Mouse (Mus musculus) gonadal fat pad, adult 2 months (tissue): Measurements from ENCODE around the gene Spryd3. TPM values are rescaled to one million over a fixed set of nuclear protein-coding genes. Genes with fewer than 3 reads are reported as not detected.

Experiments
- DNase-seq: peaks from one replicate; pipeline ENCODE4 v3.0.0-alpha.2; 2012; ENCODE audit warnings: low read depth
- polyA plus RNA-seq: library from polyadenylated mRNA; depleted of rRNA; stranded (reverse); fragments of >200 nt; gene quantifications from 2 replicates; pipeline ENCODE4 v1.2.3, GENCODE M21; 2012; rRNA removed

Spryd3 gene
- polyA plus RNA-seq, 1 experiment = 60.3 TPM

GRCm38 (mm10) chr15:102070476-102071467, 65.3 kb downstream of the Spryd3 start:
- DNase-seq = no peak

Other genes starting within 250 kb of the Spryd3 start
- not detected in 2 replicates for gene Krt76, start 243.3 kb downstream of the Spryd3 start, polyA plus RNA-seq
- 0.41 and 2.0 TPM in 2 replicates for gene Krt4, start 211.5 kb downstream of the Spryd3 start, polyA plus RNA-seq
- 3.8 and 9.8 TPM in 2 replicates for gene Krt79, start 195.9 kb downstream of the Spryd3 start, polyA plus RNA-seq
- gene Krt78, start 181.9 kb downstream of the Spryd3 start, polyA plus RNA-seq = 0.35 and 0.38 TPM in 2 replicates
- gene Krt8, start 131.8 kb downstream of the Spryd3 start, polyA plus RNA-seq = 186 and 255 TPM in 2 replicates
- 184 and 254 TPM in 2 replicates for gene Krt18, start 108.1 kb downstream of the Spryd3 start, polyA plus RNA-seq
- gene Eif4b, start 62.5 kb downstream of the Spryd3 start, polyA plus RNA-seq = 72.3 and 133 TPM in 2 replicates
- 92.6 and 151 TPM in 2 replicates for gene Tns2, start 35.8 kb downstream of the Spryd3 start, polyA plus RNA-seq
- 136 and 152 TPM in 2 replicates for gene Igfbp6, start 8.1 kb upstream of the Spryd3 start, polyA plus RNA-seq
- gene Soat2, start 14.3 kb upstream of the Spryd3 start, polyA plus RNA-seq = 0.69 and 1.1 TPM in 2 replicates
- 42.2 and 42.7 TPM in 2 replicates for gene Zfp740, start 67.0 kb upstream of the Spryd3 start, polyA plus RNA-seq
- gene Csad, start 68.5 kb upstream of the Spryd3 start, polyA plus RNA-seq = 237 and 241 TPM in 2 replicates
- 4.6 and 5.6 TPM in 2 replicates for gene Itgb7, start 95.7 kb upstream of the Spryd3 start, polyA plus RNA-seq
- 35.1 and 37.8 TPM in 2 replicates for gene Rarg, start 121.3 kb upstream of the Spryd3 start, polyA plus RNA-seq
- gene Gm9918, start 134.3 kb upstream of the Spryd3 start, polyA plus RNA-seq = 0.25 and 0.27 TPM in 2 replicates
- 66.9 and 89.6 TPM in 2 replicates for gene Mfsd5, start 143.2 kb upstream of the Spryd3 start, polyA plus RNA-seq
- 2.9 and 7.1 TPM in 2 replicates for gene Espl1, start 160.0 kb upstream of the Spryd3 start, polyA plus RNA-seq
- gene Pfdn5, start 189.9 kb upstream of the Spryd3 start, polyA plus RNA-seq = 179 and 237 TPM in 2 replicates
- 52.7 and 56.4 TPM in 2 replicates for gene Myg1, start 195.5 kb upstream of the Spryd3 start, polyA plus RNA-seq
- gene Aaas, start 214.5 kb upstream of the Spryd3 start, polyA plus RNA-seq = 21.5 and 27.0 TPM in 2 replicates
- gene Sp7, start 230.9 kb upstream of the Spryd3 start, polyA plus RNA-seq = 0.12 and 0.18 TPM in 2 replicates